Mouse (Mus musculus): ENCODE results near the gene Hist4h4.

GRCm38 (mm10) chr6:136808014-136808417 lies 3.8 kb upstream of the Hist4h4 start, which contains the start of gene H2afj:
- TF ChIP-seq CTCF (IDR thresholded peaks at IDR 0.05; ENCODE audit: low read depth, low read length) (no peak), POLR2A (IDR thresholded peaks at IDR 0.05; ENCODE audit: extremely low read depth, insufficient read depth, low read length) (peak; percentile 76; the same call in 1 of the 2 replicates)

Measured in liver, adult 2 months (tissue).